Mouse (Mus musculus) myocyte (in vitro differentiated cells): ENCODE measurements around the gene Htr5a.

ENCODE experiments used
- CEBPB ChIP-seq: IDR thresholded peaks from 2 replicates; pipeline ENCODE4 v1.6.1; 2011; ENCODE audit warnings: mild to moderate bottlenecking, moderate library complexity; ENCODE audit not compliant: poor library complexity, insufficient read depth, severe bottlenecking
- E2F4 ChIP-seq: IDR thresholded peaks from one replicate; pipeline ENCODE4 v1.6.1; 2011; ENCODE audit warnings: mild to moderate bottlenecking, control low read depth, moderate library complexity; ENCODE audit not compliant: insufficient read depth
- MYOD1 ChIP-seq, 3 experiments: IDR thresholded peaks; one replicate each; pipeline ENCODE4 v1.6.1; 2011; ENCODE audit warnings: control low read depth in 2 of 3, low read depth in 2 of 3, mild to moderate bottlenecking in 2 of 3, moderate library complexity in 1 of 3; ENCODE audit not compliant: insufficient read length in 2 of 3, control insufficient read depth in 1 of 3
- POLR2A ChIP-seq: IDR thresholded peaks from one replicate; pipeline ENCODE4 v1.6.1; 2011; ENCODE audit warnings: low read depth, mild to moderate bottlenecking, control low read depth, moderate library complexity; ENCODE audit not compliant: insufficient read length
- POLR2AphosphoS2 ChIP-seq: IDR thresholded peaks from one replicate; pipeline ENCODE4 v1.6.1; 2011; ENCODE audit warnings: low read depth, control low read depth; ENCODE audit not compliant: insufficient read length
- REST ChIP-seq: IDR thresholded peaks from one replicate; pipeline ENCODE4 v1.6.1; 2011; ENCODE audit warnings: mild to moderate bottlenecking, control low read depth, moderate library complexity; ENCODE audit not compliant: insufficient read depth, insufficient read length
- TCF12 ChIP-seq: IDR thresholded peaks from one replicate; pipeline ENCODE4 v1.6.1; 2011; ENCODE audit warnings: mild to moderate bottlenecking, control low read depth; ENCODE audit not compliant: poor library complexity, insufficient read depth, severe bottlenecking
- USF1 ChIP-seq: IDR thresholded peaks from one replicate; pipeline ENCODE4 v1.6.1; 2011; ENCODE audit warnings: low read depth, mild to moderate bottlenecking, control low read depth, moderate library complexity

DNA sequence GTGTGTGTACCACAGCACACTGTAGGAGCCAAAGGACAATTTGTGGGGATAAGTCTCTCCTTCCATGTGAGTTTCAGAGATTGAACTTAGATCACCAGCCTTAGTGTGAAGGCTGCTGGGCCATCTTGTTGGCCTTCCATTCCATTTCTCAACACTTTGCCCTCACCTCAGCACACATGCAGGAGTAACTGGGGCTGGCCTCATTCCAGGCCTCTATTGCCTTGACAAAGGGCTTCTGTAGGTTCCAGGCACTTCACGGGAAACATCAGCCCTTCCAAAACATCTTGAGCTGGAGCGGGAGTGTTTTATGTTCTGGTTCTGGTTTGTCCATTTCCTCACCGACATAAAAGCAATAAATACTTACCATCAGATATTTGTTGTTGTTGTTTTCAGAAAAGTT lies 54.0 kb downstream of the Htr5a start:
- TF ChIP-seq POLR2A: no peak
- no peak for TF ChIP-seq CEBPB
- TF ChIP-seq TCF12: no peak
- TF ChIP-seq E2F4: no peak
- TF ChIP-seq USF1: no peak
- no peak for TF ChIP-seq POLR2AphosphoS2
- TF ChIP-seq MYOD1 (IDR thresholded peaks at IDR 0.05; ENCODE audit: control insufficient read depth in 1 of 3, insufficient read length in 2 of 3, low read depth in 2 of 3): no peak
- TF ChIP-seq REST: no peak
